Mouse (Mus musculus) liver, embryonic 14 days (tissue): Measurements from ENCODE around the gene Nfatc2ip. TPM values are rescaled to one million over a fixed set of nuclear protein-coding genes. Genes with fewer than 3 reads are reported as not detected.

Experiments
- polyA plus RNA-seq: library from polyadenylated mRNA; depleted of rRNA; stranded (reverse); fragments of >200 nt; gene quantifications from 2 replicates; pipeline ENCODE4 v1.2.3, GENCODE M21; 2012; rRNA removed

Gene Nfatc2ip
- polyA plus RNA-seq, result 6.6 and 8.4 TPM in 2 replicates

DNA sequence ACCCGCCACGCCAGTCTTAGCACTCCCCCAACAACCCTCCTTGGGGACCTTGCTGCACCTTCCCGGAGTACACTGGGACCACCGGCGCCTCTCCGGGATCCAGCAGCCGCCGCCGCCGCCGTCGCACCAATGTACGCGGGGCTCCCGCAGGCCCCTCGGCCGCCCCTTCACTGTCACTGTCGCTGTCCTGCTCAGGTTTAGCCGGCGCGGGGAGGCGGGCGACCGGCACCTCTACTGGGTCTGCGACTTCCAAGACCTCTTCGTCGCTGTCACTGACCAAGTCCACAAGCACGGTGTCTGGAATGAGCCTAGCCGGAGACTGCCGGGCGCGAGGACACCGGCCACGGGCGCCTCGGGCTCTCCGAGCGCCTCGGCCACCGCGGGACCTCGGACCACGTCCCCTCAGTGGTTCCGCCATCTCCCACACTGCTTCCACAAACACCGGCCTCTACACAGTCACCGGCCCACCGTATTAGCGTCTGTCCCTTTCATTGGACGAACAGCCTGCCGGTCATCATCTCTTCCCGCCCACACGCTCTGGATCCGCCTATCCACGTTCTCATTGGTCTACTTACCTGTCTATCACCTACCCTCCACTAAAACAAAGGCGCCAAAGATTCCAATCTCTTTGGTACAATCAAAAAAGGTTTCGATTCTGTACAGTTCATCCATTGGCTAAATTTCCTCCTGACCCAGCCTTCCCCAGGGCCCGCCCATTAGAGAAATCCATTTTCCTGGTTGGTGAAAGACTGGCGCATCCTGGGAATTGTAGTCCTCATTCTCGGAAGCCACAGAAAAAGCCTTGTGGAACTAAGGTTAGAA, at the start of gene Nfatc2ip:
Gene Nfatc2ip (minus strand): TSS at position 440 of the 822 bp plus-strand sequence.

DNA sequence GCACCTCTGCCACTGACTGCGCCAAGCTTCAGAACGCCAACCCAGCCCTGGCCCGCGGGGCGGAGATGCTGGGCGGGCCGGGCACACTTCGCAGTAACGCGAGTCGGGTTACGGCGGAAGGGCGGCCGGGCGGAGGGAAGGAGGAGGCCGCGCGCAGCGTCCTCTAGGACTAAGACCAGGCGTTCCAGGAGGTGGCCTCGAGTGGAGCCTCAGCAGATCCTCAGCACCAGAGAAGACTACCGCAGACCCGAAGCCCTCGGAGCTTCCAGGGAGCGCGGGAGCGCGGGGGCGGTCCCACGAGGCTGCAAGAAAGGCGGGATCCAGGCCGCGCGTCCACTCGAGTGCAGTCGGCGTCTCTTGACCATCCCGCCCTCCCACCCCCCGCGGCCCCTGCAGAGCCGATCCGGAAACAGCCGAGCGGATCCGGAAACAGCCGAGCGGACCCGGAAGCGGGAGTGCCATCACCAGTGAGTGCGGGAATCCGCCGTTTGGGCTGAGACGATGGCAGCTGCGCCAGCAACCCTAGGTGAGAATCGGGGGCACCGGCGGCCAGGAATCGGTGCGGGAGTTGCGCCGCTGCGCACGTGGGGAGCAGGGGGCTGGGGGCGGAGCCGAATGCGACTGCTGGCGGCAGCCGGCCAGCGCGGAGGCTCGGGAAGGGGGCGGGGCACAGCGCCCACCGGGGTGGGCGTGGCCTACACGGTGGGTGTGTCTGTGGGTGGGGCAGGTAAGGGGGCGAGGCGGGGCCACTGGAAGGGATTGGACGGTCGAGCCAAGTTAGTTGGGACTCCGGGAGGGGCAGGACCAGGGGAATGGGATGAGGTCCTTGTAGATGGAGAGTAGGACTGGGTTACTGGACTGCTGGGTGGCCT, 32.3 kb upstream of the Nfatc2ip start, which contains the start of gene Rabep2:
Gene Rabep2 (plus strand): TSS at position 129 of the 872 bp plus-strand sequence.

GRCm38 (mm10) chr7:126414725-126415124, 18.2 kb upstream of the Nfatc2ip start, which contains the start of gene Cd19:
Gene Cd19, minus strand, starts transcription at chr7:126414889.

GRCm38 (mm10) chr7:126377278-126378158, 19.0 kb downstream of the Nfatc2ip start, which contains the start of gene Spns1:
Gene Spns1, minus strand, starts transcription at chr7:126377450.

DNA sequence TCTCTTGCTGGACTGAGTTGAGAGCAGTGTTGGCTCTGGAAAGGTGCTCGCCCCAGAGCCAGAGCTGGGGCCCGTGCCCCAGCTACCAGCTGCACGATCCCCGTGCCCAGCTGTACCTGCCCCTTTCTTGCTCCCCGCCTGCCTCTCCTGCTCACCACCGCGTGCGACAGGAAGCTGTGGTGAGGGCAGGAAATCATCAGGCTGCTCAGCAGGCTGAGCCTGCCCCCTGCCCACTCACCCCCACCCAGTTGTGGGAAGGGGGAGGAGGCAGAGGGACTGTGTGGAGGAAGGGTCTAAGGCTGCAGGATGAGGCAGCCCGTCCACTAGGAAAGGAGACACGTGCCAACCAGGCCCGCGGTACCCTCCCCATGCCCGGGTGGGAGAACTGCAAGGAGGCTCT, 27.1 kb downstream of the Nfatc2ip start, which contains the start of gene Lat:
Gene Lat (minus strand): TSS at position 178 of the 400 bp plus-strand sequence.

Other genes starting within 250 kb of the Nfatc2ip start
- gene Xpo6, start 196.2 kb downstream of the Nfatc2ip start, polyA plus RNA-seq, result 38.1 and 45.6 TPM in 2 replicates
- gene Sbk1, start 124.1 kb downstream of the Nfatc2ip start, polyA plus RNA-seq, result 0.77 and 0.89 TPM in 2 replicates
- 7.6 and 7.8 TPM in 2 replicates for gene Lat, start 27.2 kb downstream of the Nfatc2ip start, polyA plus RNA-seq
- gene Spns1, start 19.3 kb downstream of the Nfatc2ip start, polyA plus RNA-seq, result 18.6 and 18.9 TPM in 2 replicates
- 0.28 and 0.39 TPM in 2 replicates for gene Cd19, start 18.2 kb upstream of the Nfatc2ip start, polyA plus RNA-seq
- gene Rabep2, start 32.0 kb upstream of the Nfatc2ip start, polyA plus RNA-seq, result 3.7 and 4.3 TPM in 2 replicates
- gene Atp2a1, start 66.4 kb upstream of the Nfatc2ip start, polyA plus RNA-seq, result 0.07 and 2.3 TPM in 2 replicates
- gene Sh2b1, start 78.7 kb upstream of the Nfatc2ip start, polyA plus RNA-seq, result 11.3 and 12.5 TPM in 2 replicates
- 64.3 and 72.3 TPM in 2 replicates for gene Tufm, start 90.6 kb upstream of the Nfatc2ip start, polyA plus RNA-seq
- 34.5 and 42.6 TPM in 2 replicates for gene Atxn2l, start 106.7 kb upstream of the Nfatc2ip start, polyA plus RNA-seq
- 62.2 and 63.9 TPM in 2 replicates for gene Eif3c, start 169.7 kb upstream of the Nfatc2ip start, polyA plus RNA-seq
- gene Apobr, start 188.2 kb upstream of the Nfatc2ip start, polyA plus RNA-seq, result 1.5 and 1.8 TPM in 2 replicates
- gene Cln3, start 189.1 kb upstream of the Nfatc2ip start, polyA plus RNA-seq, result 7.1 and 8.9 TPM in 2 replicates
- 0.05 TPM in 1 of 2 replicates, not detected in the other for gene Il27, start 198.2 kb upstream of the Nfatc2ip start, polyA plus RNA-seq
- 2.1 and 2.9 TPM in 2 replicates for gene Nupr1, start 234.1 kb upstream of the Nfatc2ip start, polyA plus RNA-seq